Mouse (Mus musculus): Measurements from ENCODE around the gene Arhgap20.

DNA sequence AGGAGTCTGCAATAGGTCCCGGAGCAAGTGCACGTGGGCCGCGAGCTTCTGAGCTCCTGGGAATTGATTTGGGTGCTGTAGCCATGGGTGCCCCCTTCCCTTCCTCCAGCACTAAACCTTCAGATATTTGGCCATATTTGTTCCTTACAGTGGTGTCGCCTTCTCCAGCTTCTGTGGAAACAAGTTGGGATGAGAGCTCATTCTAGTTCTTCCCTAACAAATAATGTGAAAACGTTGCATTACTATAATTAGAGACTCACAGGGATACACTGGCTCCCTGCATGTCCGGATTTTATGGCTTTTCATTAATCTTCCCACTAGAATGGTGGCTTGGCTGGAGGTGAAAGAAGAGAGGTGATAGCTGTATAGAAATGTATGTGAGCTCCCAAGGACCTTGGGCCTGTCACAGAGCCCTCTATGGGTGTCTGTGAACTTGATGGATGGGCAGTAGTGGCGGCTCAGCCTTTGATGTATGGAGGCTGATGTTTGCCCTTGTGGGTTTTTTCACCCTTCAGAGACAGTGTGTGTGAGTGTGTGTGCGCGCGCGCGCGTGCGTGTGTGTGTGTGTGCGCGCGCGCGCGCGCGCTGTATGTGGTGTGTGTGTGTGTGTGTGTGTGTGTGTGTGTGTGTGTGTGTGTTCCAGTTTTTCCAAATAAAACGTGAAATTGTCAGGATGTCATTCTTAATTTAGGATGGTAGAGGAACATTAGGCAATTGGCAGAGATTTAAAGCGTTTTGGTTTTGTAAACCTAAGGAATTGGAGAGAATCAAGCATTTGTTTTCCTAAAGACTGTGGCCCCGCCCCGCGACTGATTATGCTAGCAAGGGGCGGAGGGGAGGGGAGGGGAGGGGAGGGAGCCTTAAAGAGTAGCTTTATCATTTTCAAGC is 1.3 kb downstream of the Arhgap20 start:
- TF ChIP-seq CTCF (IDR thresholded peaks at IDR 0.05; ENCODE audit: low read depth) (no peak), EP300 (optimal IDR thresholded peaks at IDR 0.05) (no peak)

Measured in stomach, postnatal 0 days (tissue).